Mouse (Mus musculus): ENCODE measurements around the gene Zc3h7a.

GRCm38 (mm10) chr16:11092061-11092460 lies 84.1 kb downstream of the Zc3h7a start:
- TF ChIP-seq CTCF (IDR thresholded peaks at IDR 0.05; ENCODE audit: insufficient read depth, low read length) (no peak), POLR2A (IDR thresholded peaks at IDR 0.05; ENCODE audit: borderline replicate concordance, extremely low read depth, low read depth, low read length) (no peak)

Measured in lung, adult 2 months (tissue).